Mouse (Mus musculus): Measurements from ENCODE around the gene Furin.

The Furin gene

GRCm38 (mm10) chr7:80339793-80340628, 65.2 kb downstream of the Furin start:
- DNase-seq, result peak; percentile 100

- peak; percentile 94 for DNase-seq
Observed at GRCm38 (mm10) chr7:80339371-80339770, 65.9 kb downstream of the Furin start.

Data from heart, adult 11 months (tissue).